Mouse (Mus musculus): ENCODE measurements around the gene Lyzl6. TPM values are rescaled to one million over a fixed set of nuclear protein-coding genes. Genes with fewer than 3 reads are reported as not detected.

Gene Lyzl6
- polyA plus RNA-seq, 1 experiment from 2014 or later = not detected

DNA sequence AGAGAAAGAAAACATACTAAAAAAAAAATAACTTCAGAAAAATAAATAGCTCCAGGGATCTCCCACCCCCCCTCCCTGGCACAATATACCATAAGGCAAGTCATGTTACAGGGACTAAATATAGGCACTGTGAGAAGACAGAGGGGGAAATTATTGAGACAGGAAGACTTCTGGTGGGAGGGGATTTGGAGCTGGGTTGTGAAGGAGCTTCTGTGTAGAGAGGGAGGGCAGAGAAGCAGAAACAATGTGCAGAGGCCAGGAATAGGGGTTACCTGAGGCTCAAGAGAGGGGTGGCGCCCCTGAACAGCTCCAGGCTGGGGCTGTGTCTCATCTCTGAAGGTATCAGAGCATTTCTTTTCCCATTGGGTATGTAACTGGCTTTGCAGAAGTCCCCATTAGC lies 27.0 kb upstream of the Lyzl6 start:
- no peak for ATAC-seq (ENCODE audit: insufficient number of reproducible peaks, insufficient read depth, low FRiP score, low read depth)
- Histone ChIP-seq H3K4me1 (ENCODE audit: control insufficient read depth, insufficient read depth, low read length) (no peaks in the 10 kb centered on the region), H3K9ac (replicated peaks; ENCODE audit: low read depth, low read length) (no peak overlapping the region), H3K4me2 (replicated peaks; ENCODE audit: low read depth, low read length) (no peak overlapping the region), H3K27ac (ENCODE audit: low read length) (no peak overlapping the region), H3K4me3 (ENCODE audit: low read depth, low read length) (no peak overlapping the region), H3K9me3 (ENCODE audit: control insufficient read depth, low read depth, low read length) (no peaks in the 10 kb centered on the region), H3K27me3 (ENCODE audit: control insufficient read depth, insufficient read depth, low read length) (no peaks in the 10 kb centered on the region), H3K36me3 (ENCODE audit: control insufficient read depth, insufficient read depth, low read length) (no peaks in the 10 kb centered on the region)
- WGBS = 79% methylated on average over 1 of the region's 1 CpGs

DNA sequence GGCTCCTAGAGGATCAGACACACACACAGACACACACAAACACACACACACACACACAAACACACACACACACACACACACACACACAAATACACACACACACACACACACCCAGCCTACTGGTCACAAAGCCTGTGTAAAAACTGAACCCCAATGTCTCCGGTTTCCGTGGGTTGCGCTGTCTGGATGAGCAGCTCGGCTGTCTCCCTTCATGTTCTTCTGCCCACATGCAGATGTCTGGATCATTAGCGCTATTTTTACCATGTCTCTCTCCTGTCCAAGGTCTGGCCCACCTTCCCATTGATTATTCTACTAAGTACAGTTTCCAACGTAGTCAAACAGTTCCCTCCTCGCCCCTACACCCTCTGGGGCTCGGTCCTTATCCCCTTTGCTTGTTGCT lies 24.4 kb upstream of the Lyzl6 start:
- ATAC-seq (ENCODE audit: insufficient number of reproducible peaks, insufficient read depth, low FRiP score, low read depth) = no peak
- no peak overlapping the region for H3K4me2 ChIP-seq (replicated peaks; ENCODE audit: low read depth, low read length)
- no peak overlapping the region for H3K9ac ChIP-seq (replicated peaks; ENCODE audit: low read depth, low read length)
- no peaks in the 10 kb centered on the region for H3K9me3 ChIP-seq (ENCODE audit: control insufficient read depth, low read depth, low read length)
- H3K27me3 ChIP-seq (ENCODE audit: control insufficient read depth, insufficient read depth, low read length) = no peaks in the 10 kb centered on the region
- H3K36me3 ChIP-seq (ENCODE audit: control insufficient read depth, insufficient read depth, low read length) = no peaks in the 10 kb centered on the region
- no peak overlapping the region for H3K27ac ChIP-seq (ENCODE audit: low read length)
- 82% methylated on average over 8 of the region's 8 CpGs for WGBS
- no peak overlapping the region for H3K4me3 ChIP-seq (ENCODE audit: low read depth, low read length)
- H3K4me1 ChIP-seq (ENCODE audit: control insufficient read depth, insufficient read depth, low read length) = no peaks in the 10 kb centered on the region

DNA sequence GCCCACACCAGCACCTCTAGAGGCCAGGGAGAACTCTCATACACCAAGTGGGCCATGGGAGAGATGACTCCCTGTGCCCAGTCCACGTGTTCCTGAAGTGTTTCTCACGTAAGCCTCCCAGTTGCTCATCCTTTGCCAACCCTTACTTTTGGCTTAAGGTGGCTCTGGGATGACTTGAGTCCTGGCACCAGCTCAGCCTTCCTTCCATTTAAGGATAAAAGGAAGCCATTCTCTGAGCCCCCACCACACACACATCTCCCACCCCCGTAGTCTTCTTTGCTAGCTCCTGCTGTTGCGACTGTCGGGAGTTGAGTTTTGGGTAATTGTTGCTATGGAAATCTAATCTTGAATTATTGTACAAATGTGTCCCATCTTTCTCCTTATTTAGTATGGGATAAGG lies 23.9 kb upstream of the Lyzl6 start:
- Histone ChIP-seq H3K36me3 (ENCODE audit: control insufficient read depth, insufficient read depth, low read length) (no peaks in the 10 kb centered on the region), H3K27me3 (ENCODE audit: control insufficient read depth, insufficient read depth, low read length) (no peaks in the 10 kb centered on the region), H3K4me1 (ENCODE audit: control insufficient read depth, insufficient read depth, low read length) (no peaks in the 10 kb centered on the region), H3K4me2 (replicated peaks; ENCODE audit: low read depth, low read length) (no peak overlapping the region), H3K27ac (ENCODE audit: low read length) (no peak overlapping the region), H3K9me3 (ENCODE audit: control insufficient read depth, low read depth, low read length) (no peaks in the 10 kb centered on the region), H3K4me3 (ENCODE audit: low read depth, low read length) (no peak overlapping the region), H3K9ac (replicated peaks; ENCODE audit: low read depth, low read length) (no peak overlapping the region)
- WGBS = 79% methylated on average over 5 of the region's 5 CpGs
- ATAC-seq (ENCODE audit: insufficient number of reproducible peaks, insufficient read depth, low FRiP score, low read depth) = no peak

DNA sequence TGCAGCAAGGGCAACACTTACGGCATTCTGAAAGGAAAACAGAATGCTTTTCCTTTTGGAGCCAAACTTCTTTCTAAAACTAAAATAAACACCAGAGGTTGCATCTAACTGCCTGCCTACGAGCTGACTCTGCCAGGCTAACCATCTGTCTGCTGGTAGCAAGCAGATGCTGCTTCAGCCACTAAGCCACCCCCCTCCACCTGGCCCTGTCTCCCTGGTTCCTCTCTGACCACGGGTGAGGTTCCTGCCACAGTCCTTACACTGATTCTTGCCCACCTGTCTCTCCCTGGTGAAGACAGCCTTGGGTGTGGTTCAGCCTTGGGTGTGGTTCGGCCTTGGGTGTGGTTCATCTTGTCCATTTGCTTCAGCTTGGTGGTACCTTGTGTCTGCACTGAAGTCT lies 23.2 kb upstream of the Lyzl6 start:
- Histone ChIP-seq H3K27ac (ENCODE audit: low read length) (no peak overlapping the region), H3K4me1 (ENCODE audit: control insufficient read depth, insufficient read depth, low read length) (no peaks in the 10 kb centered on the region), H3K9ac (replicated peaks; ENCODE audit: low read depth, low read length) (no peak overlapping the region), H3K4me2 (replicated peaks; ENCODE audit: low read depth, low read length) (no peak overlapping the region), H3K4me3 (ENCODE audit: low read depth, low read length) (no peak overlapping the region), H3K27me3 (ENCODE audit: control insufficient read depth, insufficient read depth, low read length) (no peaks in the 10 kb centered on the region), H3K36me3 (ENCODE audit: control insufficient read depth, insufficient read depth, low read length) (no peaks in the 10 kb centered on the region), H3K9me3 (ENCODE audit: control insufficient read depth, low read depth, low read length) (no peaks in the 10 kb centered on the region)
- ATAC-seq (ENCODE audit: insufficient number of reproducible peaks, insufficient read depth, low FRiP score, low read depth) = no peak
- WGBS = 54% methylated on average over 4 of the region's 4 CpGs

DNA sequence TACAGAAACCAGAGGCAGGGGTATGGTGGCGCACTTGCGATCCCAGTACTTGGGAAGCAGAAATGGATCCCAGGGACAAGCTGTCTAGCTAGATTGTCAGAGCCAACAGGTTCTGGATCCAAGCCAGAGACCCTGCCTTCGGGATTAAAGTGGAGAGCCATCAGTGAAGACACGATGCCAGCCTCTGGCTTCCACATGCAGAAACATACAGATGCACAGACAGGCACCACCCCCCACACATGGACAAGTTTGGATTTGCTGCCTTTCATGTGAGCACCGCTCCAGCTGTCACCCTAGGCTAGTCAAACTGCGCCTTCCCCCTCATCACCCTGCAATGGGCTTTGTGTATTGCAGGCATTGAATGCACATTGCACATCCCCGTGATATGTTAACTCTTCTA lies 19.5 kb upstream of the Lyzl6 start:
- H3K4me3 ChIP-seq (ENCODE audit: low read depth, low read length) = no peak overlapping the region
- H3K9me3 ChIP-seq (ENCODE audit: control insufficient read depth, low read depth, low read length) = no peaks in the 10 kb centered on the region
- H3K9ac ChIP-seq (replicated peaks; ENCODE audit: low read depth, low read length) = no peak overlapping the region
- no peak overlapping the region for H3K27ac ChIP-seq (ENCODE audit: low read length)
- no peaks in the 10 kb centered on the region for H3K36me3 ChIP-seq (ENCODE audit: control insufficient read depth, insufficient read depth, low read length)
- peaks cover under 1% of the 10 kb centered on the region; the same call in 1 of the 2 replicates for H3K27me3 ChIP-seq (ENCODE audit: control insufficient read depth, insufficient read depth, low read length)
- WGBS = 84% methylated on average over 7 of the region's 7 CpGs
- no peak overlapping the region for H3K4me2 ChIP-seq (replicated peaks; ENCODE audit: low read depth, low read length)
- no peak for ATAC-seq (ENCODE audit: insufficient number of reproducible peaks, insufficient read depth, low FRiP score, low read depth)
- no peaks in the 10 kb centered on the region for H3K4me1 ChIP-seq (ENCODE audit: control insufficient read depth, insufficient read depth, low read length)

DNA sequence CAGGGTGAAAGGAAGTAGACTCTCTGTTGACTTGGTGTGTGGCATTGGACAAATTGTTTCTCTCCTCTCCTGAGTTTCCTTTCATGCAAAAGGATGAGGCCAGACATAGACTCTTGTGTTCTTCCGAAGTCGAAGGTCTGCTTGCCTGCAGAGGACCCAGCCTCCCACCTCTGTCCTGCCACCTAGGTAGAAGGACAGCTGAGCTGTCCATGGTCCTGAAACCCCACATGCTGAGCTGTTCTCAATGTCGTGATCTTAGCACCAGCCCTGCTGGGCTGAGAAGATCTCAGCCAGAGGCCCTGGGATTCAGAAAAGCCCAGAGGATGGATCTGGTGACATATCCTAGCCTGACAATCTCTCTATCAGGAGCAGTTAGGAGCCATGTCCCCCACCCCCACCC lies 17.8 kb upstream of the Lyzl6 start:
- H3K27ac ChIP-seq (ENCODE audit: low read length) = no peak overlapping the region
- H3K9ac ChIP-seq (replicated peaks; ENCODE audit: low read depth, low read length) = no peak overlapping the region
- WGBS = 5% methylated on average over 3 of the region's 3 CpGs
- H3K9me3 ChIP-seq (ENCODE audit: control insufficient read depth, low read depth, low read length) = no peaks in the 10 kb centered on the region
- H3K36me3 ChIP-seq (ENCODE audit: control insufficient read depth, insufficient read depth, low read length) = no peaks in the 10 kb centered on the region
- peaks cover 16% of the 10 kb centered on the region for H3K27me3 ChIP-seq (ENCODE audit: control insufficient read depth, insufficient read depth, low read length)
- ATAC-seq (ENCODE audit: insufficient number of reproducible peaks, insufficient read depth, low FRiP score, low read depth) = no peak
- no peak overlapping the region for H3K4me3 ChIP-seq (ENCODE audit: low read depth, low read length)
- no peak overlapping the region for H3K4me2 ChIP-seq (replicated peaks; ENCODE audit: low read depth, low read length)
- no peaks in the 10 kb centered on the region for H3K4me1 ChIP-seq (ENCODE audit: control insufficient read depth, insufficient read depth, low read length)

DNA sequence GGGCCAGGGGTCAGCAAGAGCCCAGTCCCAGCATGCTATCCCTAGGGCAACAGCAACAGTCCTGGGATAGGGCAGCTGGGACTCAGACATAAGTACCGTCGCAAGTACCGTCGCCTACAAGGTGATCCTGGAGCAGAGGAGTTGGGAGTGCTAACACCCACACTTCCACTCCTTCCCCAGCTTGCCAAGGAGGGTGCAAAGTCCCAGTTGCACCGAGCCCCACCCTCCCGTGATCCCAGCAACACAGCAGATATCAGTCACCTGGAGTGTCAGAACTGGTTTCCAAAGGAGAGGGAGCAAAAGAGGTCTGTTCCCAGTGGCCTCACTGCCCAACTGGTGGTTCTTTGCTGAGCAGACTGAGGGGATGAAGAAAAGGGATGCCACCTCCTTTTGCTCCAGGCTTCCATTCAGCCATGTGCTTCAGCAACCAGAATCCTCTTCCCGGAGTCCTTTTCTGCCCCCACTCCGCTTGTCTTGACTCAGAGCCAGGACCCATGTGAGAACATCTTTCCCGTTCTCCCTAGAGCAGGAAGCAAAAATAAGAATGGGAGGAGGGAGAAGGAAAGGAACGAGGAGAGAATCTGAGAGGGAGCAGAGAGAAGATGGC lies 14.8 kb upstream of the Lyzl6 start:
- Histone ChIP-seq H3K9ac (replicated peaks; ENCODE audit: low read depth, low read length) (no peak overlapping the region), H3K36me3 (ENCODE audit: control insufficient read depth, insufficient read depth, low read length) (no peaks in the 10 kb centered on the region), H3K4me3 (ENCODE audit: low read depth, low read length) (no peak overlapping the region), H3K4me1 (ENCODE audit: control insufficient read depth, insufficient read depth, low read length) (0 out of 2 replicates have a peak, but pooled peaks cover 10% of the 10 kb centered on the region), H3K27me3 (ENCODE audit: control insufficient read depth, insufficient read depth, low read length) (peaks cover 40% of the 10 kb centered on the region), H3K4me2 (replicated peaks; ENCODE audit: low read depth, low read length) (no peak overlapping the region), H3K27ac (ENCODE audit: low read length) (no peak overlapping the region), H3K9me3 (ENCODE audit: control insufficient read depth, low read depth, low read length) (no peaks in the 10 kb centered on the region)
- WGBS = 65% methylated on average over 10 of the region's 10 CpGs
- ATAC-seq (ENCODE audit: insufficient number of reproducible peaks, insufficient read depth, low FRiP score, low read depth) = no peak

DNA sequence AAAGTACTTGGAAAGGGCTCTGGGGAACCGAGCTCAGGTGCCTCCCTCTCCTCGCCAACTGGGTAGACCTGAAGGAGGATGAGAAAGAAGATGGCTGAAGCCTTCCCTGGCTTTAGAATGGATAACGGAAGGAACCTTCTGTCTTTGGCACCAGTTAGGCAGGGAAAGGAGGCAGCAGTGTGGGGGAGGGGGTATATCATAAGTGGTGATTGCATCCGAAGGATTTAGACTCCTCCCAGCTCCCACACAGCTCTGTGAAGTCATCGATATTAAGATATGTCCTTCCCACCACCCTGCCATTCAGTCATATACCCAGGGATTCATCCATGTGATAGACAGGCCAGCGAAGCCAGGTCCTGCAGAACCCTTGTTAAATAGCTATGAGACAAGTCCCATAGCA lies 12.7 kb upstream of the Lyzl6 start:
- Histone ChIP-seq H3K4me3 (ENCODE audit: low read depth, low read length) (no peak overlapping the region), H3K27me3 (ENCODE audit: control insufficient read depth, insufficient read depth, low read length) (peaks cover 51% of the 10 kb centered on the region), H3K9ac (replicated peaks; ENCODE audit: low read depth, low read length) (no peak overlapping the region), H3K27ac (ENCODE audit: low read length) (no peak overlapping the region), H3K4me1 (ENCODE audit: control insufficient read depth, insufficient read depth, low read length) (0 out of 2 replicates have a peak, but pooled peaks cover 10% of the 10 kb centered on the region), H3K4me2 (replicated peaks; ENCODE audit: low read depth, low read length) (no peak overlapping the region), H3K9me3 (ENCODE audit: control insufficient read depth, low read depth, low read length) (no peaks in the 10 kb centered on the region), H3K36me3 (ENCODE audit: control insufficient read depth, insufficient read depth, low read length) (no peaks in the 10 kb centered on the region)
- ATAC-seq (ENCODE audit: insufficient number of reproducible peaks, insufficient read depth, low FRiP score, low read depth) = no peak
- 81% methylated on average over 6 of the region's 6 CpGs for WGBS

DNA sequence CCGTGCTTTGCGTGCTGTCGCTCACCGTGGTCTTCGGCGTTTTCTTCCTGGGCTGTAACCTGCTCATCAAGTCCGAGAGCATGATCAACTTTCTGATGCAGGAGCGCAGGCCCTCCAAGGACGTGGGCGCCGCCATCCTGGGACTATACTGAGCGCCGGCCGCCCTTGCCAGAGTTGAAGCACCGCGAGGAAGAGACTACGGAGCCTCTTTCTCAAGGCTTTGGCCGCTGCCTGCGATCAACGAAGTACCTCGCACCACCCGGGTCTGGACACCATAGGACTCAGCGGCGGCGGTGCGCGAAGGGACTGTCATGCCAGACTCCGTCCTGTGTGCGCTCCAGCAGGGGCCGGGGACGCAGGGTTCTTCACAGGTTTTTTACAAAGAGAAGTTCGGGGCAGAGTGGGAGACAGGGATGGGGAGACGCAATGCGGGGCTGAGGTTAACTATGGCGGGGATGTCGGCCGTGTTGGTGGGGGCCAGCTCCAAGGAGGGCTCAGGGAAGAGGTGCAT lies 11.3 kb upstream of the Lyzl6 start:
- Histone ChIP-seq H3K4me2 (replicated peaks; ENCODE audit: low read depth, low read length) (peak overlapping the region; percentile 57), H3K27me3 (ENCODE audit: control insufficient read depth, insufficient read depth, low read length) (peaks cover 54% of the 10 kb centered on the region), H3K9me3 (ENCODE audit: control insufficient read depth, low read depth, low read length) (no peaks in the 10 kb centered on the region), H3K27ac (ENCODE audit: low read length) (no peak overlapping the region), H3K36me3 (ENCODE audit: control insufficient read depth, insufficient read depth, low read length) (no peaks in the 10 kb centered on the region), H3K4me1 (ENCODE audit: control insufficient read depth, insufficient read depth, low read length) (0 out of 2 replicates have a peak, but pooled peaks cover 10% of the 10 kb centered on the region), H3K4me3 (ENCODE audit: low read depth, low read length) (peak overlapping the region; percentile 35), H3K9ac (replicated peaks; ENCODE audit: low read depth, low read length) (no peak overlapping the region)
- 3% methylated on average over 37 of the region's 37 CpGs for WGBS
- no peak for ATAC-seq (ENCODE audit: insufficient number of reproducible peaks, insufficient read depth, low FRiP score, low read depth)
